Mouse (Mus musculus): ENCODE measurements around the gene Lrp2.
"Not testable (repeated sequence)": the region's sequence is repeated elsewhere in the genome, so short reads cannot be mapped to it uniquely, and the experiment has no call there.

Gene Lrp2

GRCm38 (mm10) chr2:69582861-69583260 is 3.0 kb downstream of the Lrp2 start:
- no peak for DNase-seq (ENCODE audit: low spot score in 2 of 2)

- not testable (repeated sequence) for DNase-seq (ENCODE audit: low spot score in 2 of 2)
These were observed 3.8 kb downstream of the Lrp2 start for GRCm38 (mm10) chr2:69582068-69582467.

- no peak for DNase-seq (ENCODE audit: low spot score in 2 of 2)
These were observed 5.8 kb downstream of the Lrp2 start for GRCm38 (mm10) chr2:69580091-69580490.

- no peak for DNase-seq (ENCODE audit: low spot score in 2 of 2)
These were observed 7.7 kb downstream of the Lrp2 start for GRCm38 (mm10) chr2:69578206-69578605.

GRCm38 (mm10) chr2:69576531-69576930 is 9.3 kb downstream of the Lrp2 start:
- DNase-seq (ENCODE audit: low spot score in 2 of 2): no peak

- DNase-seq (ENCODE audit: low spot score in 2 of 2): no peak
These were observed 10.9 kb downstream of the Lrp2 start for GRCm38 (mm10) chr2:69574934-69575333.

GRCm38 (mm10) chr2:69574261-69574660 is 11.6 kb downstream of the Lrp2 start:
- no peak for DNase-seq (ENCODE audit: low spot score in 2 of 2)

- no peak for DNase-seq (ENCODE audit: low spot score in 2 of 2)
These were observed 12.2 kb downstream of the Lrp2 start for GRCm38 (mm10) chr2:69573733-69574054.

GRCm38 (mm10) chr2:69573038-69573732 is 12.7 kb downstream of the Lrp2 start:
- no peak for DNase-seq (ENCODE audit: low spot score in 2 of 2)

GRCm38 (mm10) chr2:69570556-69570955 is 15.3 kb downstream of the Lrp2 start:
- no peak for DNase-seq (ENCODE audit: low spot score in 2 of 2)

- DNase-seq (ENCODE audit: low spot score in 2 of 2): no peak
These were observed 19.6 kb downstream of the Lrp2 start for GRCm38 (mm10) chr2:69566281-69566680.

GRCm38 (mm10) chr2:69563492-69563891 is 22.4 kb downstream of the Lrp2 start:
- DNase-seq (ENCODE audit: low spot score in 2 of 2): no peak

- DNase-seq (ENCODE audit: low spot score in 2 of 2): no peak
These were observed 23.1 kb downstream of the Lrp2 start for GRCm38 (mm10) chr2:69562761-69563160.

- DNase-seq (ENCODE audit: low spot score in 2 of 2): no peak
These were observed 25.6 kb downstream of the Lrp2 start for GRCm38 (mm10) chr2:69560221-69560620.

- DNase-seq (ENCODE audit: low spot score in 2 of 2): no peak
These were observed 26.5 kb downstream of the Lrp2 start for GRCm38 (mm10) chr2:69559380-69559779.

GRCm38 (mm10) chr2:69556686-69557085 is 29.2 kb downstream of the Lrp2 start:
- DNase-seq (ENCODE audit: low spot score in 2 of 2): no peak

GRCm38 (mm10) chr2:69551639-69552038 is 34.2 kb downstream of the Lrp2 start:
- DNase-seq (ENCODE audit: low spot score in 2 of 2): no peak

- DNase-seq (ENCODE audit: low spot score in 2 of 2): no peak
These were observed 39.0 kb downstream of the Lrp2 start for GRCm38 (mm10) chr2:69546823-69547222.

GRCm38 (mm10) chr2:69536018-69536417 is 49.8 kb downstream of the Lrp2 start:
- DNase-seq (ENCODE audit: low spot score in 2 of 2): no peak

GRCm38 (mm10) chr2:69531528-69532055 is 54.3 kb downstream of the Lrp2 start:
- no peak for DNase-seq (ENCODE audit: low spot score in 2 of 2)

- no peak for DNase-seq (ENCODE audit: low spot score in 2 of 2)
These were observed 55.0 kb downstream of the Lrp2 start for GRCm38 (mm10) chr2:69530691-69531527.

- DNase-seq (ENCODE audit: low spot score in 2 of 2): no peak
These were observed 55.7 kb downstream of the Lrp2 start for GRCm38 (mm10) chr2:69530126-69530525.

- DNase-seq (ENCODE audit: low spot score in 2 of 2): no peak
These were observed 65.6 kb downstream of the Lrp2 start for GRCm38 (mm10) chr2:69520273-69520672.

Measured in frontal cortex, postnatal 14 days (tissue).